Mouse (Mus musculus) adrenal gland, adult 8-10 months (tissue): Measurements from ENCODE around the gene Slc5a11. TPM values are rescaled to one million over a fixed set of nuclear protein-coding genes. Genes with fewer than 3 reads are reported as not detected.

Experiments used
- DNase-seq: peaks from one replicate; pipeline ENCODE4 v3.0.0; 2022
- total RNA-seq, 4 experiments: library from RNA; stranded (reverse); gene quantifications; 2 replicates each; pipeline ENCODE4 v1.2.4; 2022

The Slc5a11 gene
- total RNA-seq, 4 experiments from 2014 or later: 0.13 TPM; not detected in 3

DNA sequence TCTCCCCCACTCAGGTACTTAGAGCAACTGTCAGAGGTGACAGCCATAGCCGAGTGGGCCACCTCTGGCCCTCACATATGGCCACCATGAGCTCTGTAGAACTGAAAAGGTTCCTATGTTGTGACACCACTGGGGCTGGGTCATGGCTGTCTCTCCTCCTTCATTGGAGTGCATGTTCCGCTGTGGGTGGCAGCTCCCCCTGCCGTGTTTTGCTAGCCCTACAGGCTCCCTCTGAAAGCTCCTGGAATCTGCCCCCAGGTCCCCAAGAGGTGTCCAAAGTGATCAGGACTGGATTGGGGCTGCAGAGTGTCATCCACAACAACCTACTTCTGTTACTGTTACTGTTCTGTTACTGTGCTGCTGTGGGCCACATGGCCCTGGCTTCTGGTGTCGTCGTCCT lies 2.3 kb upstream of the Slc5a11 start:
- DNase-seq: no peak

DNA sequence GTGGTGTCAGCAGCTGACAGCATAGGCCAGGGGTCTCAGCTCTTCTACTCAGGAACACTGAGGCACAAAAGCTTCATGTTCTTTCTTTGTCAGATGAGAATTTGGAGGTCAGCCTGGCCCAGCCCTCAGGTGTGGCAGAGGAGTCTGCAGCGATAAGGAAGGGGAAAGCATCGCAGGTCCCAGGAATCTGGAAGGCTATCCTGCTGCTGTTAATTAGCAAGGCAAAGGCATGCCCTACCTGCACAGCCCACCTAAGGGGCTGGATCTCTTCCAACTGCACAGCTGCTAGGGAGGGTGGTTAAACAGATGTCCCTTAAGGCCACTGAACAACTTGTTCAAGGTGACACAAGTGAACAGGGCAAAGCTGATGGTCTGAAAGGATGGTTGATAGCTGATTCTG lies 558 bp downstream of the Slc5a11 start:
- DNase-seq: no peak

DNA sequence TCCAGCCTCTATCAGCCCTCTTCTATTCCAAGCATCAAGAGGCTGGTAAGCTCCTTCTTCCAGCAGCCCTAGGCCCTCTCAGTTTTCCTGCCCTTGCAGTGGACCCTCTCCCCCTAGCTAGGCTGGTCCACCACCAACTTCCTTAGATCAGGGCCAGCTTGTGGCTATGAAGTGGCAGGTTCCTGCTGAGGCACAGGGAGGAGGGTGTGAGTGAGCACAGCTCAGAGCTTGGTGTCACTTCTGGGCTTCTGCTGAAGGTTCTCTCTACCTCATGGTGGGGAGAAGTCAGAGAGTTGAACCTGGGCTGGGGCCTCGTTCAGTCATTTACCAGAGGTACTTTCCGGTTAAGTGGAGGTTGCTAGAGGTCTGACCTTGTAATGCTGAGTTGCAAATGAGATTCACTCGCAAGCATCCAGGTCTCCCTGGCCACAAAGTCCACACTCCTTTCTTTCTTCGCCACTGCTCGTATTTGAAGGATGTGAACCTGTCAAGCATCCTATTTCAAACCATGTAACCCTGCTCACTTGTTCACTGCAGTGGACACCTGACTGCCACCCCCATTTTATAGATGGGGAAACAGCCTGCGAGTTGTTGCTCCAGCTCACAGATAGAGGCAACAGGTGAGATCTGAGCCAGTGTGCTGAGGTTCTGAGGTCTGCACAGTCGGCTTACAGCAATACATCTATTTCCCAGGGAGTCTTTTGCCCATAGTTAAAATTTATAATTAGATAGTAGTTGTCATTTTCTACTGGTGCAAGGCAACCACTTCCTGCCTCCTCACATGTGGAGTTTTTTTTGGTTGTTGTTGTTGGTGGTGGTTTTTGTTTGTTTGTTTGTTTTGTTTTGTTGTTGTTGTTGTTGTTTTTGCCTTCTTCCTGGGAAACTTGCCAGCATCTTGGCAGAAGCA lies 3.1 kb downstream of the Slc5a11 start:
- no peak for DNase-seq

GRCm38 (mm10) chr7:123218620-123219019 lies 4.0 kb downstream of the Slc5a11 start:
- DNase-seq: no peak

DNA sequence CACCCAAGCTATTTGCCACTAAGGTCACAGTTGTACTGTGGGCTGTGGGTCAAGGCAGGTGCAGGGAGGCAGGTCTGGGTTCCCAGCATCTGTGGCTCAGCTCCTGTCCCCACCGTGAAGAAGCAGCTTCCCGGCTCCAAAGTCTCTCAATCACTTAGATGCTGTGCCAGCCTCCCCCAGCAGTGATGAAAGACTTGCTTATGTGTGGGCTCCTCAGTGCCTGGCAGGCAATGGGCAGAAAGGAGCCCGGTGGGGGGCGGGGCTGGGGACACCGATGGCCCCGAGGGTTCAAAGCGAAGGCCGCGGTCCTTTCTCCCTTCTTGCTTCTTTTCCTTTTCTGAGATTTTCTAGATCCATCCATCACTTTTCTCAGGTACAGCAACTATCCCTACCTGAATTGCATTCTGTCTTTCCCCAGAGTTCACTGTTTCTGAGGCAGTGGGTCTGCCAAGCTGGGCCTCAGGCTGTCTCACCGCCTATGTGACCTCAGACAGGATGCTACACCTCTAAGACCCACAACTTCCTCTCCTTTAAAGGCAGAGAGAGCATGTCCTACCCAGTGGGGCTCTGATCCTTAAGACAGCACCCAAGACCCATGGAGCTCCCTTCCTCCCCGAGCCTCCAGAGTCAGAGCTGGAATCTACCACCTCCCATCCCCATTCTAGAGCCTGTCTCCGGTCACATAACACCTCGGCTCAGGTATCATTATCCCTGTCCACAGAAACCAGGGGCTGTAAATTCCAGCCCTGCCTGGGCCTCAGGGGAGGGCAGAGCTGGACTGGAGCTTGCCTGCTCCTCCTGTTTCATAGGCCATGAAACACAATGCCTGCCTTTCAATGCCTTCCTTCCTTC lies 5.4 kb downstream of the Slc5a11 start:
- no peak for DNase-seq

GRCm38 (mm10) chr7:123220633-123220942 lies 6.0 kb downstream of the Slc5a11 start:
- DNase-seq: no peak

GRCm38 (mm10) chr7:123224076-123224475 lies 9.5 kb downstream of the Slc5a11 start:
- no peak for DNase-seq

GRCm38 (mm10) chr7:123225159-123225558 lies 10.6 kb downstream of the Slc5a11 start:
- no peak for DNase-seq

GRCm38 (mm10) chr7:123235449-123235848 lies 20.9 kb downstream of the Slc5a11 start:
- DNase-seq: no peak

DNA sequence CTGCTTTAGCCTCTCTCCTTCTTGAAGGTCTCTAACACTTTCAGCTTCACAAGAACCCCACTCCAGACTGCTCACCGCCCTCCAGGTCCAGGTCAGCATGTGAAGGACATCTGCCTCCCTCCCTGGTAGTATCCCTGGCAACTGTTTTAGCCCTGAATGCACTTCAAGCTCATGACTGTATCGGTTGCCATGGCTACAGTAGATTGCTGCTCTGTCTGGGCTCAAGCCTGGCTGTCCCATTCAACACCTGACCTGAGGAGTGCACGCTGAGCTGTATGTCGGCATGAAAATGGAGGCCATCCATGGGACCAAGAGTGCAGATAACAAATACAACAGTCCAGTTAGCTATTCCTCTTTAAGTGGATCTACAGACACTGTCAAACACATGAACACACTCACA lies 24.0 kb downstream of the Slc5a11 start:
- DNase-seq: no peak

DNA sequence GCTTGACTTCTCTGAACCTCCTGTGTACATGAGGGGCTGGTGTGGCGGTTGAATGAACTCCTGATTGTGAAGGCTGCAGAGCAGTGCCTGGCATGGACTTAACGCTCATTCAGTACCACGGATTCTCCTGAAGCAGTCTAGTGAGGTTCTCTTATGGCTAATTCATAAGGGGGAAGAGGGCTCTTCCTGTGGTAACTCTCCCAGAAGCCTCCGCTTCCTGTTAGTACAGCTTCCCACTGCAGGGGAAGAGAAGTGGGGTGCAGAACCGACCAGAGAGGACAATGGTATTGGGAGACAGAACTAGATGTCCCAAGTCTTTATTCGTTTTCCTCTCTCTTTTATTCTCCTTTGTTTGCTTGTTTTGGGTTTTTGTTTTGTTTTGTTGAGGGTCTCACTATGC lies 25.5 kb downstream of the Slc5a11 start:
- no peak for DNase-seq

GRCm38 (mm10) chr7:123242241-123242640 lies 27.7 kb downstream of the Slc5a11 start:
- DNase-seq: no peak

DNA sequence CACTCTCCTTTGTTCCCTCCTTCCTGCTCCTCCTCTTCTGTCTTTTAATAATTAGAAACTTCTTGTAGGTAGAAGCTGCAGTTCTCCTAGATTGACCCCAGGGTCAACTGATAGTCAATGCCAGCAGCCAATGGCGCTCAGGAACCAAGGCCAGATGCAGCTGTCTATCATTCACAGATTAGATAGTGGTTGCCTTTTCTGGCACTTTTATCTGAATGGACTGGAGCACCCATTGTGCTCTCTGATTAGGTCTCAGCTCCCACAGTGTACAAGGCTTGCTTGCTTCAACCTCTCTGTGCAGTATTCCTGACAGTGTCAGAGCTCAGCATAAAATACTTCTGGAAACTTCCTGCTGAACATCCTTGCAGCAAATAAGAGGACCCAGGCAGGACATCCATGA lies 30.3 kb downstream of the Slc5a11 start:
- DNase-seq: no peak

- no peak for DNase-seq
Observed at GRCm38 (mm10) chr7:123246504-123247084, 32.0 kb downstream of the Slc5a11 start.

- DNase-seq: no peak
Observed at GRCm38 (mm10) chr7:123248166-123248565, 33.6 kb downstream of the Slc5a11 start.

DNA sequence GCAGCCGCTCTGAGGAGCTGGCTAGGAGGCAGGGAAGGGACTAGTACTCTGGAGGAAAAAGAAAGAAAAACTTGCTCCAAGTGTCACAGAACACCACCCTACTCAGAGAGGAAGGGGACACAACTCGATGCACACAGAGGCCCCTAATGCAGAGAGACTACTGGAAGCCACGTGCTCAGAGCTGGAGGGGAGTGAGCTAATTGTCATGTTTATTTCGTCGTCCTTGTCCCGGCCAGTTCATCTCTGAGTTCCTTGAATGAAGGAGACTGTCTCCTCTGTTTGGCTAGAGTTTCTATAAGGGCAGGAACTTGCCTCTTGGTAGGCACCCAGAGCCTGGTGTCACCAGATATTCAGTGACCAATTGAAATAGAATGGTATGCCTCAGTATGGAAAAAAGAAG lies 36.8 kb downstream of the Slc5a11 start:
- DNase-seq: no peak

GRCm38 (mm10) chr7:123253396-123253795 lies 38.8 kb downstream of the Slc5a11 start:
- DNase-seq: no peak

DNA sequence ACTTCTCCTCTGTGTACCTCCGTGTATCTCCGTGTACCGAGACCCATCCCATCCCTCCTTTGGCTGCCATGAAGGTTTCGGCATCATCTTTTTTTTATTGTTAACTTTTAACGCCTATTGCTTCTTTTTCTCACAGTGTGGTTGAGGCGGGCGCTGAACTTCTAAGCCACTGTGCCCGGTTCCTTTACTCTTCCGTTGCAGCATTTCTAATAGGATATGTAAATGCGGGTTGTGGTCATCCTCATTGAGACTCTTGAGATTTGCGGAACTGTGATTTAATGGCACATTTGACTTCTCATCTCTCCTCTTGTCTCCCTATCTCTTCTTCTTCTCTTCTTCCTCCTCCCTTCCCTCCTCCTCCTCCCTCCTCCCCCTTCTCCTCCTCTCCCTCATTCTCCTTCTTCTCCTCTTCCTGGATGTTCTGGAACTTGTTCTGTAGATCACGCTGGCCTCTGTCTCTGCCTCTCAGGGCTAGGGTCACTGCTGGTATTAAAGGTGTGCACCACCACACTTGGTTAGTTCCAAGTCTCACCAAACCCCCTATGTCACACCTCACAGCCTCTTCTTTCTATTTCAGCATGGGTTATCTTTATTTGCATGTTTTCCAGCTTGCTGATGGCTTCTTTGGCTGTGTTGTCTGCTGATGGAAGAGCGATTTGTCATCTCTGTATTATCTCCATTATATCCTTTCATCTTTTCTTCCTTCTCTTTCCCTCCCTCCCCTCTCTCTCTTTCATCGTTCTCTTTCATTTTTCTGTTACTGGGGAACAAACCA lies 39.8 kb downstream of the Slc5a11 start:
- no peak for DNase-seq

- no peak for DNase-seq
Observed at GRCm38 (mm10) chr7:123258103-123258502, 43.5 kb downstream of the Slc5a11 start.

- DNase-seq: no peak
Observed at GRCm38 (mm10) chr7:123273056-123273455, 58.5 kb downstream of the Slc5a11 start.

DNA sequence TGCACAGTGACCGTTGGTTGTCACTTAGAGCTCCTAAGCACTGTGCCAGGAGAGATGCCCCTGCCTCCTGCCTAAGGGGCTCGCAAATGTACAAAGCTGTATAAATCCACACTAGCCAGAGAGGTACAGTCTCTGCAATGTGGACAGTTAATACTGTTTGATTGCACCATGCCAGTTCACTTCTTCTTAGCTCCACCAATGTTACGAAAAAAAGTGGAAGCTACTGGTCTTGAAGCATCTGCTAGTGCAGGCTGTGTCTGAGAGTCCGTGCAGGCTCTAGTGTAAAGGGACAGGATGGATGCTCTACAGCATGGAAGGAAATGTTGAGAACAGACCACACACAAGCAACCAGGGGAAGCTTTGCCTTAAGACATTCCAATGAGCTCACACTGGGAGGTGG lies 62.0 kb downstream of the Slc5a11 start:
- DNase-seq: no peak

DNA sequence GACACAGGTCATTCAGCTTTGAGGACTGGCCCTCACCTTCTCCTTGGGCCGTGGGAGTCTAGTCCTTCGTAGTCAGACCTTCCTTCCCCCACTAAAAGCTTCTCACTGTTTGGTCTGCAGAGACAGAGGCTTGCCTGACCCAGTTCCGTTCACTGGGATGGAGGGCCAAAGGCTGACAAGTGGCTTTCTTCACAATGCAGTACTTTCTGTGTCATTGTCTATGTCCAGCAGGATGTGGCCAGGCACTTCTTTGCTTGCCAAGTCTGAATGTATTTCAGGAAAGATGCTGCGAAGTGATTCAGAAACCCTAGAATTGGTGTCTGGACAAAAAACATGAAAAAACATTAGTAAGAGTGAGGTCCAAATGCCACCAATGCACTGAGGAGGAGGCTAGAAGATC lies 65.2 kb downstream of the Slc5a11 start:
- no peak for DNase-seq

DNA sequence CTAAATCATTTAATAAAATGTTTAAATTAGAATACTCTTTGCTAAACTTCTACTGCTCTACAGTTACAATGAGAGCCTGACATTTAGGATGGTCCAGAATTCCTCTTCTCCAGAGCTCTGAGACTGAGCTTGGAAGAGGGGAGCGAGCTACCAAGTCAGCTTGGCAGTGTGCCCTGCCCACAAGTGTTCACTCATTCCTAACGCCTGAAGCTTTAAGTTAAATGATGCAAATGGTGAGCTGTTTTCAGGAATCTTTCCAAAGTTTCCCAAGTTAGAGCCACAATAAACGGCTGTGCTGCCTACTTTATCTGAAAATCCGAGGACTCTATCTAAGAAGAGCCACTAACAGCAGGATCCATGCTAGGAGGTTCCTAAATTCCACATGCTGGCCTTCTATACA lies 69.2 kb downstream of the Slc5a11 start:
- DNase-seq: no peak
